Mouse (Mus musculus): ENCODE data around the gene Wdsub1. TPM values are rescaled to one million over a fixed set of nuclear protein-coding genes. Genes with fewer than 3 reads are reported as not detected.
"Not testable (repeated sequence)": the region's sequence is repeated elsewhere in the genome, so short reads cannot be mapped to it uniquely, and the experiment has no call there.

Wdsub1 gene
- polyA plus RNA-seq, 1 experiment from 2014 or later = 10.5 TPM

GRCm38 (mm10) chr2:59852916-59853315 is 29.5 kb downstream of the Wdsub1 start:
- H3K9ac ChIP-seq (ENCODE audit: low read length) = no peak overlapping the region
- no peak overlapping the region for H3K27ac ChIP-seq (ENCODE audit: low read depth, low read length)
- no peaks in the 10 kb centered on the region for H3K4me1 ChIP-seq (ENCODE audit: control insufficient read depth, insufficient read depth, low read length)
- 67% methylated on average over 11 of the region's 11 CpGs for WGBS
- no peaks in the 10 kb centered on the region for H3K9me3 ChIP-seq (replicated peaks; ENCODE audit: control insufficient read depth, low read length)
- no peaks in the 10 kb centered on the region for H3K27me3 ChIP-seq (replicated peaks; ENCODE audit: control insufficient read depth, insufficient read depth, low read length)
- no peak overlapping the region for H3K4me2 ChIP-seq (ENCODE audit: low read length)
- no peak for ATAC-seq
- DNase-seq (ENCODE audit: low spot score) = no peak
- H3K36me3 ChIP-seq (ENCODE audit: control insufficient read depth, insufficient read depth, low read length) = no peaks in the 10 kb centered on the region
- H3K4me3 ChIP-seq (ENCODE audit: low read depth, low read length) = no peak overlapping the region

GRCm38 (mm10) chr2:59851885-59852284 is 30.5 kb downstream of the Wdsub1 start:
- not testable (repeated sequence) for DNase-seq (ENCODE audit: low spot score); H3K4me1 ChIP-seq (ENCODE audit: control insufficient read depth, insufficient read depth, low read length); H3K9ac ChIP-seq (ENCODE audit: low read length); H3K4me3 ChIP-seq (ENCODE audit: low read depth, low read length); ATAC-seq; H3K27ac ChIP-seq (ENCODE audit: low read depth, low read length); H3K27me3 ChIP-seq (replicated peaks; ENCODE audit: control insufficient read depth, insufficient read depth, low read length); H3K36me3 ChIP-seq (ENCODE audit: control insufficient read depth, insufficient read depth, low read length); H3K9me3 ChIP-seq (replicated peaks; ENCODE audit: control insufficient read depth, low read length); H3K4me2 ChIP-seq (ENCODE audit: low read length)
- WGBS = 86% methylated on average over 3 of the region's 5 CpGs

- ATAC-seq (no peak), DNase-seq (ENCODE audit: low spot score) (no peak)
- 91% methylated on average over 6 of the region's 6 CpGs for WGBS
- no peak overlapping the region for H3K4me3 ChIP-seq (ENCODE audit: low read depth, low read length)
- peaks cover 12% of the 10 kb centered on the region; the same call in 1 of the 2 replicates for H3K36me3 ChIP-seq (ENCODE audit: control insufficient read depth, insufficient read depth, low read length)
- H3K4me1 ChIP-seq (ENCODE audit: control insufficient read depth, insufficient read depth, low read length) = no peaks in the 10 kb centered on the region
- H3K27ac ChIP-seq (ENCODE audit: low read depth, low read length) = no peak overlapping the region
- H3K27me3 ChIP-seq (replicated peaks; ENCODE audit: control insufficient read depth, insufficient read depth, low read length) = no peaks in the 10 kb centered on the region
- H3K9ac ChIP-seq (ENCODE audit: low read length) = no peak overlapping the region
- no peaks in the 10 kb centered on the region for H3K9me3 ChIP-seq (replicated peaks; ENCODE audit: control insufficient read depth, low read length)
- no peak overlapping the region for H3K4me2 ChIP-seq (ENCODE audit: low read length)
These were observed 38.5 kb downstream of the Wdsub1 start for GRCm38 (mm10) chr2:59843848-59844247.

GRCm38 (mm10) chr2:59843156-59843555 is 39.2 kb downstream of the Wdsub1 start:
- DNase-seq (ENCODE audit: low spot score) = no peak
- Histone ChIP-seq H3K4me1 (ENCODE audit: control insufficient read depth, insufficient read depth, low read length) (no peaks in the 10 kb centered on the region), H3K9ac (ENCODE audit: low read length) (no peak overlapping the region), H3K36me3 (ENCODE audit: control insufficient read depth, insufficient read depth, low read length) (peaks cover 12% of the 10 kb centered on the region; the same call in 1 of the 2 replicates), H3K27ac (ENCODE audit: low read depth, low read length) (no peak overlapping the region), H3K4me3 (ENCODE audit: low read depth, low read length) (no peak overlapping the region), H3K9me3 (replicated peaks; ENCODE audit: control insufficient read depth, low read length) (no peaks in the 10 kb centered on the region), H3K4me2 (ENCODE audit: low read length) (no peak overlapping the region), H3K27me3 (replicated peaks; ENCODE audit: control insufficient read depth, insufficient read depth, low read length) (no peaks in the 10 kb centered on the region)
- 92% methylated on average over 21 of the region's 21 CpGs for WGBS
- ATAC-seq = no peak

- H3K4me2 ChIP-seq (ENCODE audit: low read length) = no peak overlapping the region
- H3K9ac ChIP-seq (ENCODE audit: low read length) = no peak overlapping the region
- peaks cover 12% of the 10 kb centered on the region; the same call in 1 of the 2 replicates for H3K36me3 ChIP-seq (ENCODE audit: control insufficient read depth, insufficient read depth, low read length)
- H3K4me3 ChIP-seq (ENCODE audit: low read depth, low read length) = no peak overlapping the region
- no peak overlapping the region for H3K27ac ChIP-seq (ENCODE audit: low read depth, low read length)
- no peaks in the 10 kb centered on the region for H3K27me3 ChIP-seq (replicated peaks; ENCODE audit: control insufficient read depth, insufficient read depth, low read length)
- ATAC-seq (no peak), DNase-seq (ENCODE audit: low spot score) (no peak)
- no peaks in the 10 kb centered on the region for H3K9me3 ChIP-seq (replicated peaks; ENCODE audit: control insufficient read depth, low read length)
- 84% methylated on average over 6 of the region's 6 CpGs for WGBS
- no peaks in the 10 kb centered on the region for H3K4me1 ChIP-seq (ENCODE audit: control insufficient read depth, insufficient read depth, low read length)
These were observed 39.8 kb downstream of the Wdsub1 start for GRCm38 (mm10) chr2:59842556-59843008.

GRCm38 (mm10) chr2:59841944-59842343 is 40.4 kb downstream of the Wdsub1 start:
- Histone ChIP-seq H3K27me3 (replicated peaks; ENCODE audit: control insufficient read depth, insufficient read depth, low read length) (no peaks in the 10 kb centered on the region), H3K9ac (ENCODE audit: low read length) (no peak overlapping the region), H3K27ac (ENCODE audit: low read depth, low read length) (no peak overlapping the region), H3K9me3 (replicated peaks; ENCODE audit: control insufficient read depth, low read length) (no peaks in the 10 kb centered on the region), H3K4me3 (ENCODE audit: low read depth, low read length) (no peak overlapping the region), H3K4me1 (ENCODE audit: control insufficient read depth, insufficient read depth, low read length) (no peaks in the 10 kb centered on the region), H3K4me2 (ENCODE audit: low read length) (no peak overlapping the region), H3K36me3 (ENCODE audit: control insufficient read depth, insufficient read depth, low read length) (peaks cover 12% of the 10 kb centered on the region; the same call in 1 of the 2 replicates)
- ATAC-seq (no peak), DNase-seq (ENCODE audit: low spot score) (no peak)
- 83% methylated on average over 11 of the region's 11 CpGs for WGBS

GRCm38 (mm10) chr2:59841189-59841939 is 41.0 kb downstream of the Wdsub1 start:
- peak overlapping the region; percentile 44 for H3K27ac ChIP-seq (ENCODE audit: low read depth, low read length)
- no peaks in the 10 kb centered on the region for H3K27me3 ChIP-seq (replicated peaks; ENCODE audit: control insufficient read depth, insufficient read depth, low read length)
- H3K36me3 ChIP-seq (ENCODE audit: control insufficient read depth, insufficient read depth, low read length) = peaks cover 16% of the 10 kb centered on the region; the same call in 1 of the 2 replicates
- 65% methylated on average over 12 of the region's 12 CpGs for WGBS
- H3K4me1 ChIP-seq (ENCODE audit: control insufficient read depth, insufficient read depth, low read length) = no peaks in the 10 kb centered on the region
- H3K9me3 ChIP-seq (replicated peaks; ENCODE audit: control insufficient read depth, low read length) = no peaks in the 10 kb centered on the region
- no peak overlapping the region for H3K4me2 ChIP-seq (ENCODE audit: low read length)
- ATAC-seq (no peak), DNase-seq (ENCODE audit: low spot score) (no peak)
- no peak overlapping the region for H3K4me3 ChIP-seq (ENCODE audit: low read depth, low read length)
- H3K9ac ChIP-seq (ENCODE audit: low read length) = no peak overlapping the region

GRCm38 (mm10) chr2:59840191-59840590 is 42.2 kb downstream of the Wdsub1 start:
- Histone ChIP-seq H3K27me3 (replicated peaks; ENCODE audit: control insufficient read depth, insufficient read depth, low read length) (no peaks in the 10 kb centered on the region), H3K9ac (ENCODE audit: low read length) (no peak overlapping the region), H3K9me3 (replicated peaks; ENCODE audit: control insufficient read depth, low read length) (no peaks in the 10 kb centered on the region), H3K36me3 (ENCODE audit: control insufficient read depth, insufficient read depth, low read length) (peaks cover 20% of the 10 kb centered on the region; the same call in 1 of the 2 replicates), H3K4me1 (ENCODE audit: control insufficient read depth, insufficient read depth, low read length) (no peaks in the 10 kb centered on the region), H3K4me3 (ENCODE audit: low read depth, low read length) (no peak overlapping the region), H3K4me2 (ENCODE audit: low read length) (no peak overlapping the region), H3K27ac (ENCODE audit: low read depth, low read length) (0 out of 2 replicates have a peak overlapping the region, but pooled peaks have one; percentile 44)
- WGBS = 20% methylated on average over 4 of the region's 4 CpGs
- peak; percentile 58 for DNase-seq (ENCODE audit: low spot score)
- no peak for ATAC-seq

GRCm38 (mm10) chr2:59839755-59840154 is 42.6 kb downstream of the Wdsub1 start:
- peak; percentile 19; the same call in 1 of the 2 replicates for ATAC-seq
- WGBS = 68% methylated on average over 2 of the region's 2 CpGs
- DNase-seq (ENCODE audit: low spot score) = no peak

More at GRCm38 (mm10) chr2:59839755-59840154, 42.6 kb downstream of the Wdsub1 start:
- H3K27me3 ChIP-seq (replicated peaks; ENCODE audit: control insufficient read depth, insufficient read depth, low read length) = no peaks in the 10 kb centered on the region
- no peaks in the 10 kb centered on the region for H3K9me3 ChIP-seq (replicated peaks; ENCODE audit: control insufficient read depth, low read length)
- H3K4me3 ChIP-seq (ENCODE audit: low read depth, low read length) = no peak overlapping the region
- no peak overlapping the region for H3K9ac ChIP-seq (ENCODE audit: low read length)
- 0 out of 2 replicates have a peak overlapping the region, but pooled peaks have one; percentile 23 for H3K27ac ChIP-seq (ENCODE audit: low read depth, low read length)
- H3K4me1 ChIP-seq (ENCODE audit: control insufficient read depth, insufficient read depth, low read length) = no peaks in the 10 kb centered on the region
- H3K4me2 ChIP-seq (ENCODE audit: low read length) = no peak overlapping the region
- peaks cover 18% of the 10 kb centered on the region; the same call in 1 of the 2 replicates for H3K36me3 ChIP-seq (ENCODE audit: control insufficient read depth, insufficient read depth, low read length)

Data from forebrain, embryonic 14.5 days (tissue).